Mouse (Mus musculus): ENCODE results near the gene Olfr878.

- TF ChIP-seq CTCF (conservative IDR thresholded peaks at IDR 0.05 in 1 of 2, IDR thresholded peaks at IDR 0.05 in 1 of 2; ENCODE audit: low read depth in 2 of 2, low read length in 2 of 2) (no peak), USF1 (IDR thresholded peaks at IDR 0.05; ENCODE audit: low read depth, low read length) (no peak), POLR2A (IDR thresholded peaks at IDR 0.05; ENCODE audit: low read depth, low read length) (no peak), ZKSCAN1 (IDR thresholded peaks at IDR 0.05; ENCODE audit: borderline replicate concordance, low read depth, low read length) (no peak)
Observed at GRCm38 (mm10) chr9:37941167-37941566, 23.5 kb downstream of the Olfr878 start.
